Mouse (Mus musculus): ENCODE data around the gene Uvssa.

Uvssa gene

DNA sequence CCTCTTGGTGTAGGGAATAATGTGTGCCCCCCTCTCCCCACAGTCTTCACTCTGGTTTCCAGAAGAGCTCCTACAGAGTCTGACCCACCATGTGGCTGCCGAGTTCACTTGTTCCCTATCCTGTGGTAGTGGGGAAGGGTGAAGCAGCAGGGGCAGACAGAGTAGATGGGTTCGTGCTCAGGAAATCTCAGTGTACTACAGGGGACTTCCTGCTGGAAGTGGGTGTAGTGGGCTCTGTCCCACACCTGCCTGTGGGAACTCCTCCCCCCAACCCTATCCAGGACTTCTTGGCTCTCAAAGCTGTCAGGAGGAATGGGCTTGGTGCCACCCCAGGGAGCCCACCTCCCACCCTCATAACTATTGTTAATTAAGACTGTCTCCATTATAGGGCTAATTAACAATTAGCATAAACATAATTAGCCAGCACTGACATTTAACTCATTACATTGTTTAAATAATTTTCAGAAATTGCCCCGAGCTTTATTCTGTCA is 79.8 kb downstream of the Uvssa start:
- no peak for DNase-seq

- no peak for DNase-seq
These were observed 80.8 kb downstream of the Uvssa start for GRCm38 (mm10) chr5:33459111-33459510.

GRCm38 (mm10) chr5:33464390-33464789 is 86.0 kb downstream of the Uvssa start:
- no peak for DNase-seq

DNA sequence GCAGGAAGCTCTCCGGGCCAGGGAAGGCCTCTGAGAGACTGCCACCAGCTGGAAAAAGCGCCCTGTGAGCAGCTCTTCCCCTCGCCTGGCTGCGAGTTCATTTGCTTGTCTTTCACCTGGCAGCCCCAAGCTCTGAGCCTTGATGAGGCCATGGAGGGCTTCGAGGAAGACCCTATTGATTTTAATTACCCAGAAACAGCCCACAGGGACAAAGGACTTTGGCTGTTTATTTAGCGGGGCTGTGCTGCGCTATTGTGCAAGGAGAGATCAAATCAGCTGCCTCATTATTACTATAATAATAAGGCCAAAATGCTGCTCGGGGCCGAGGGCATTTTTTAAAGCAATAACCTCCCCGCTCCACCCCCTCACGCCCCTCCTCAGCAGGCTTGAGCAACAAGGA is 87.1 kb downstream of the Uvssa start:
- no peak for DNase-seq

All from right cerebral cortex, postnatal 14 days (tissue).